ENCODE assay signal across 17 mouse cellular contexts in genomic region chr6:137268592-137268991, GRCm38 (mm10).
"Had no signal": no experiment of that assay in that cellular context is flagged by ENCODE, and none has a peak within 500 bp of the region (broad histone marks: within the 10 kb centered on the region; RNA-seq: fewer than 3 reads in every experiment).

No protein-coding gene starts in this region.

- H3K27me3 ChIP-seq: lung, embryonic 15.5 days; megakaryocyte, embryonic 14.5 days; midbrain, embryonic 15.5 days; neural tube, embryonic 12.5 days; stomach, embryonic 15.5 days had no signal

- DNase-seq: liver, postnatal 0 days; lung, adult 2 months; lung, postnatal 14 days; lung, postnatal 36 days; right cerebral cortex, postnatal 14 days; thymus, adult 2 months; thymus, postnatal 25 days; thymus, postnatal 4 days had no signal

- H3K4me1 ChIP-seq: lung, embryonic 15.5 days; megakaryocyte, embryonic 14.5 days; neural tube, embryonic 12.5 days; stomach, embryonic 15.5 days had no signal

- H3K36me3 ChIP-seq: lung, embryonic 15.5 days; midbrain, embryonic 15.5 days; neural tube, embryonic 12.5 days; stomach, embryonic 15.5 days had no signal

- H3K9ac ChIP-seq: liver, postnatal 0 days; lung, embryonic 15.5 days; midbrain, embryonic 15.5 days; neural tube, embryonic 12.5 days; stomach, embryonic 15.5 days had no signal

- ATAC-seq: liver, postnatal 0 days; lung, postnatal 0 days; midbrain, embryonic 15.5 days had no signal

- H3K27ac ChIP-seq: lung, embryonic 15.5 days; macrophage; midbrain, embryonic 15.5 days; neural tube, embryonic 12.5 days; stomach, embryonic 15.5 days; stomach, postnatal 0 days had no signal

- H3K4me3 ChIP-seq: lung, embryonic 15.5 days; megakaryocyte, embryonic 14.5 days; midbrain, embryonic 15.5 days; neural tube, embryonic 12.5 days; stomach, embryonic 15.5 days had no signal

- H3K4me2 ChIP-seq: lung, embryonic 15.5 days; midbrain, embryonic 11.5 days; midbrain, embryonic 15.5 days; neural tube, embryonic 12.5 days; stomach, embryonic 15.5 days had no signal

- H3K9me3 ChIP-seq: lung, embryonic 15.5 days; midbrain, embryonic 15.5 days; neural tube, embryonic 12.5 days; stomach, embryonic 15.5 days had no signal
